22 mouse cellular contexts compared by ENCODE assay signal in the genomic region with DNA sequence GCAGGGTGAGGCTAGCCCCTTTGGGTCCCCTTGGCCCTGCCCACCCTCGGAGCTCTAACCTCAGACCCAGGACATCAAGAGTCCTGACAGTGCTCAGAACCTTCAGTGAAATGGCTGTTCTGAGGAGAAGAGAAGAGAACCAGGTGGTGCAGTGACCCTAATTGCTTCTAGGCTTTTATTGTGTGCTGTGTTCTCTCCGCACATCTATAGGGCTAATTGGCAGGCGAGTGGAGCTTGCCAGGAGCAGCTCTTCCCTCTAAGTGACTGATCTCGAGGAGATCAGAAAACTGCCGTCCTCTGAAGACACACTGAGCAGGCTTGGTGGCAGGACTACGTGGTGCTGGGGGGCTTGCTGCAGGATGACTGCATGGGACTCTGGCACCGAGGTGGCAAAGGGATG. TPM values are rescaled to one million over a fixed set of nuclear protein-coding genes. Genes with fewer than 3 reads are reported as not detected.
DNase-seq lines count a peak whose midpoint lies in the region; ATAC-seq lines count a peak whose summit lies in the region.
"Had no signal": no experiment of that assay in that cellular context is flagged by ENCODE, and none has a peak within 500 bp of the region (broad histone marks: within the 10 kb centered on the region; RNA-seq: fewer than 3 reads in every experiment).

No protein-coding gene starts in this region.

- H3K4me2 ChIP-seq in forebrain, embryonic 12.5 days = no peak overlapping the region
- no peak overlapping the region for H3K4me2 ChIP-seq in forebrain, embryonic 15.5 days (replicated peaks)
- H3K4me2 ChIP-seq in midbrain, embryonic 11.5 days = no peak overlapping the region
- H3K4me2 ChIP-seq: embryonic facial prominence, embryonic 12.5 days; heart, embryonic 11.5 days; heart, embryonic 15.5 days; hindbrain, embryonic 15.5 days had no signal

- H3K9ac ChIP-seq in forebrain, embryonic 12.5 days = no peak overlapping the region
- no peak overlapping the region for H3K9ac ChIP-seq in forebrain, embryonic 15.5 days (replicated peaks)
- H3K9ac ChIP-seq in midbrain, embryonic 11.5 days (ENCODE audit: low read length) = no peak overlapping the region
- H3K9ac ChIP-seq: embryonic facial prominence, embryonic 12.5 days; forebrain, postnatal 0 days; heart, embryonic 15.5 days; hindbrain, embryonic 15.5 days had no signal

- no peaks in the 10 kb centered on the region for H3K36me3 ChIP-seq in forebrain, embryonic 12.5 days (replicated peaks)
- H3K36me3 ChIP-seq in forebrain, embryonic 15.5 days = no peaks in the 10 kb centered on the region
- no peaks in the 10 kb centered on the region for H3K36me3 ChIP-seq in midbrain, embryonic 10.5 days
- no peaks in the 10 kb centered on the region for H3K36me3 ChIP-seq in midbrain, embryonic 11.5 days (ENCODE audit: control insufficient read depth, insufficient read depth, low read length)
- H3K36me3 ChIP-seq: embryonic facial prominence, embryonic 12.5 days; G1E; heart, embryonic 15.5 days; hindbrain, embryonic 15.5 days had no signal

- no peak overlapping the region for H3K4me3 ChIP-seq in forebrain, embryonic 12.5 days (replicated peaks)
- H3K4me3 ChIP-seq in forebrain, embryonic 15.5 days = no peak overlapping the region
- no peak overlapping the region for H3K4me3 ChIP-seq in midbrain, embryonic 10.5 days
- H3K4me3 ChIP-seq in midbrain, embryonic 11.5 days (ENCODE audit: low read depth, low read length) = no peak overlapping the region
- H3K4me3 ChIP-seq: embryonic facial prominence, embryonic 12.5 days; heart, adult 2 months; heart, embryonic 15.5 days; hindbrain, embryonic 15.5 days had no signal

- H3K27ac ChIP-seq in forebrain, embryonic 12.5 days = peak overlapping the region; percentile 54; the same call in 1 of the 2 replicates
- H3K27ac ChIP-seq in forebrain, embryonic 15.5 days (replicated peaks) = no peak overlapping the region
- H3K27ac ChIP-seq in midbrain, embryonic 10.5 days (replicated peaks) = peak overlapping the region; percentile 49; the same call in 1 of the 2 replicates
- H3K27ac ChIP-seq in midbrain, embryonic 11.5 days (ENCODE audit: low read depth, low read length) = no peak overlapping the region
- H3K27ac ChIP-seq: embryonic facial prominence, embryonic 12.5 days; heart, adult 2 months; heart, embryonic 15.5 days; hindbrain, embryonic 15.5 days had no signal

- ATAC-seq in forebrain, embryonic 12.5 days (ENCODE audit: low FRiP score) = no peak
- no peak for ATAC-seq in forebrain, embryonic 15.5 days (replicated peaks)
- no peak for ATAC-seq in midbrain, embryonic 11.5 days (ENCODE audit: low FRiP score)
- ATAC-seq: CD4-positive, CD25-positive, alpha-beta regulatory T cell, adult 4 months; forebrain, postnatal 0 days had no signal

- no peak for DNase-seq in midbrain, embryonic 10.5 days (ENCODE audit: low spot score)
- no peak for DNase-seq in midbrain, embryonic 11.5 days (ENCODE audit: low spot score, missing footprints)
- DNase-seq in retina, postnatal 1 day = peak; percentile 60
- DNase-seq in retina, embryonic 14.5 days (ENCODE audit: low spot score) = no peak
- no peak for DNase-seq in kidney, postnatal 36 days
- DNase-seq: adrenal gland, postnatal 10 days; B cell, adult 2 months; cerebellum, adult 11-12 months; cerebellum, adult 9-10 months; cerebellum, postnatal 25 days; forebrain, postnatal 0 days; gastrocnemius, postnatal 14 days; heart, adult 2 months; heart, postnatal 14 days had no signal

- H3K9me3 ChIP-seq in forebrain, embryonic 12.5 days = no peaks in the 10 kb centered on the region
- no peaks in the 10 kb centered on the region for H3K9me3 ChIP-seq in forebrain, embryonic 15.5 days
- H3K9me3 ChIP-seq in midbrain, embryonic 10.5 days (replicated peaks) = no peaks in the 10 kb centered on the region
- no peaks in the 10 kb centered on the region for H3K9me3 ChIP-seq in midbrain, embryonic 11.5 days (ENCODE audit: control insufficient read depth, low read length)
- H3K9me3 ChIP-seq: embryonic facial prominence, embryonic 12.5 days; heart, embryonic 15.5 days; hindbrain, embryonic 15.5 days had no signal

- 42% methylated on average over 7 of the region's 7 CpGs for WGBS in forebrain, embryonic 12.5 days
- 26% methylated on average over 7 of the region's 7 CpGs for WGBS in forebrain, embryonic 15.5 days
- 77% methylated on average over 7 of the region's 7 CpGs for WGBS in midbrain, embryonic 10.5 days
- WGBS in midbrain, embryonic 11.5 days = 70% methylated on average over 7 of the region's 7 CpGs

- peaks cover 32% of the 10 kb centered on the region for H3K4me1 ChIP-seq in forebrain, embryonic 12.5 days
- peaks cover 17% of the 10 kb centered on the region for H3K4me1 ChIP-seq in forebrain, embryonic 15.5 days
- H3K4me1 ChIP-seq in midbrain, embryonic 10.5 days = peaks cover 39% of the 10 kb centered on the region
- H3K4me1 ChIP-seq in midbrain, embryonic 11.5 days (ENCODE audit: control insufficient read depth, insufficient read depth, low read length) = peaks cover 15% of the 10 kb centered on the region
- H3K4me1 ChIP-seq: heart, embryonic 15.5 days had no signal

- H3K27me3 ChIP-seq in forebrain, embryonic 12.5 days = 0 out of 2 replicates have a peak, but pooled peaks cover 5% of the 10 kb centered on the region
- no peaks in the 10 kb centered on the region for H3K27me3 ChIP-seq in forebrain, embryonic 15.5 days
- H3K27me3 ChIP-seq in midbrain, embryonic 10.5 days (ENCODE audit: low read depth, poor library complexity, severe bottlenecking) = peaks cover 14% of the 10 kb centered on the region; the same call in 1 of the 2 replicates
- no peaks in the 10 kb centered on the region for H3K27me3 ChIP-seq in midbrain, embryonic 11.5 days (ENCODE audit: control insufficient read depth, insufficient read depth, low read length)
- H3K27me3 ChIP-seq: embryonic facial prominence, embryonic 12.5 days; hindbrain, embryonic 15.5 days had no signal

RNA-seq across cellular contexts. Expression of a gene that starts 43.6 kb away (rescaled TPM):
- polyA plus RNA-seq in forebrain, embryonic 12.5 days (2016; fragmentation: Nextera tagmentation; extraction: Ambion mirVana) = 8.7 and 9.2 TPM in 2 replicates
- polyA plus RNA-seq in forebrain, embryonic 15.5 days (2015; fragmentation: Nextera tagmentation; extraction: Ambion mirVana) = 11.3 and 12.5 TPM in 2 replicates
- 5.7 and 11.4 TPM in 2 replicates for polyA plus RNA-seq in midbrain, embryonic 10.5 days (2016; fragmentation: Nextera tagmentation; extraction: Ambion mirVana)
- 7.8 and 8.3 TPM in 2 replicates for polyA plus RNA-seq in midbrain, embryonic 11.5 days (2014; fragmentation: Nextera tagmentation; extraction: Ambion mirVana)
- polyA plus RNA-seq: CD4-positive, CD25-positive, alpha-beta regulatory T cell, adult 4 months; G1E had no signal

Comparison
In these comparisons a context has a peak if more than half of its experiments do, and no peak if none do; other contexts are left out.
1. H3K27ac ChIP-seq: peak in forebrain, embryonic 12.5 days (single experiment) and midbrain, embryonic 10.5 days (single experiment); none in forebrain, embryonic 15.5 days (single experiment) and midbrain, embryonic 11.5 days (single experiment).